Mouse (Mus musculus) brain, embryonic 14.5 days (tissue): ENCODE measurements around the gene Rps6kc1.
A peak's percentile ranks its signal among the peaks of the same experiment; 100 is the strongest.

Source experiments
- CTCF ChIP-seq: fragments of 200-500 bp; IDR thresholded peaks from 2 replicates; pipeline ENCODE4 v1.5.1; 2012; ENCODE audit warnings: inconsistent platforms, mild to moderate bottlenecking, moderate library complexity, borderline replicate concordance; ENCODE audit not compliant: insufficient read depth, insufficient read length; ENCODE audit errors: extremely low read depth
- POLR2A ChIP-seq: fragments of 200-500 bp; IDR thresholded peaks from 2 replicates; pipeline ENCODE4 v1.6.1; 2012; ENCODE audit warnings: mild to moderate bottlenecking, inconsistent platforms, borderline replicate concordance; ENCODE audit not compliant: poor library complexity, insufficient read depth, insufficient read length, severe bottlenecking; ENCODE audit errors: extremely low read depth

DNA sequence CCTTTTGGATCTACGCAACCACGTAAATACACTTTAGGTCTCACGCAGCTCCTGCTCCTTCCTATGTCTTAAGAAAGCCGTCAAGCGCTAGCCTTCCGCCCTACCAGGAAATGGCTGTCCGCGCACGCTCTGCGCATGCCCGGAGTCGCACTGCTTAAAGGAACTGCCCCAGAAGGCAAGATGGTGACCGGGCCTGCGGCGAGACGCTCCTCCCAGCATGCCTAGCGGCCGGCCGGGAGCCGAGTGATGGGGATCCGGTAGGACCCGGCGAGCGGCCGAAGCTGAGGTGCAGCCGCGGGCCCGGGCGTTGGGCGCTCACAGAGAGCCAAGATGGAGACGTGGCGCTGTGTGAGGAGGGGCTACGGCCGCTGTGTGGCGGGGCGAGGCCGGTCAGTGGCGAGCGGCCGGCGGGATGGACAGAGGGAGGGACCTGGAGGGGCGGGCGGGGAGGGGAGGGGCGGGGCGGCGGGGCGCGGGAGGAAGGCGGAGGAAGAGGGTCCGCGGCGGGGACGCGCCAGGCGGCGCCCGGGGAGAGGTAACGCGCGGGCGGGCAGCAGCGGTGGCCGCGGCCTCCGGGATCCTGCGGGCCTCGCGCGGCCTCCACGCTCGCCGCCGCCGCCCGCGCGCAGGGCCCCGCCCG lies 16.9 kb upstream of the Rps6kc1 start:
- TF ChIP-seq POLR2A, result peak; percentile 81
- no peak for TF ChIP-seq CTCF
